Mouse (Mus musculus): Measurements from ENCODE around the gene Slc9a3. TPM values are rescaled to one million over a fixed set of nuclear protein-coding genes. Genes with fewer than 3 reads are reported as not detected.

Slc9a3 gene
- total and polyA plus RNA-seq, 3 experiments: 0.04 TPM; not detected in 2

- DNase-seq (ENCODE audit: low read depth, low spot score): no peak
- no peaks in the 10 kb centered on the region; a peak in 1 of 4 replicates for H3K36me3 ChIP-seq (ENCODE audit: control insufficient read depth in 1 of 2, insufficient read depth in 2 of 2, low read length in 2 of 2)
- H3K9ac ChIP-seq (ENCODE audit: control insufficient read depth, low read depth, low read length, poor library complexity, severe bottlenecking): no peak overlapping the region
- no peaks in the 10 kb centered on the region for H3K4me1 ChIP-seq (ENCODE audit: control insufficient read depth in 1 of 2, insufficient read depth in 2 of 2, low read length in 2 of 2)
- H3K9me3 ChIP-seq (replicated peaks; ENCODE audit: insufficient read depth, low read length): no peaks in the 10 kb centered on the region
- H3K4me3 ChIP-seq (ENCODE audit: control insufficient read depth in 1 of 2, insufficient read depth in 1 of 2, low read depth in 2 of 2, low read length in 2 of 2): no peak overlapping the region
- H3K79me2 ChIP-seq (ENCODE audit: control insufficient read depth, insufficient read depth, low read length, poor library complexity): no peaks in the 10 kb centered on the region
- no peak overlapping the region for H3K27ac ChIP-seq (ENCODE audit: control insufficient read depth, low read depth, low read length)
- no peaks in the 10 kb centered on the region for H3K27me3 ChIP-seq (ENCODE audit: control insufficient read depth in 1 of 2, insufficient read depth in 2 of 2, low read length in 2 of 2)
- TF ChIP-seq JUND (IDR thresholded peaks at IDR 0.05; ENCODE audit: low read depth, low read length): no peak
- TF ChIP-seq UBTF (IDR thresholded peaks at IDR 0.05; ENCODE audit: borderline replicate concordance, insufficient read depth, low read depth, low read length): no peak
Observed at GRCm38 (mm10) chr13:74169446-74170164, 48.3 kb downstream of the Slc9a3 start.

- Histone ChIP-seq H3K27ac (ENCODE audit: control insufficient read depth, low read depth, low read length) (no peak overlapping the region), H3K27me3 (ENCODE audit: control insufficient read depth in 1 of 2, insufficient read depth in 2 of 2, low read length in 2 of 2) (no peaks in the 10 kb centered on the region), H3K79me2 (ENCODE audit: control insufficient read depth, insufficient read depth, low read length, poor library complexity) (no peaks in the 10 kb centered on the region), H3K9me3 (replicated peaks; ENCODE audit: insufficient read depth, low read length) (no peaks in the 10 kb centered on the region), H3K36me3 (ENCODE audit: control insufficient read depth in 1 of 2, insufficient read depth in 2 of 2, low read length in 2 of 2) (peaks cover 0 to 1% of the 10 kb centered on the region in 2 experiments; a peak in 2 of 4 replicates), H3K4me3 (ENCODE audit: control insufficient read depth in 1 of 2, insufficient read depth in 1 of 2, low read depth in 2 of 2, low read length in 2 of 2) (no peak overlapping the region), H3K9ac (ENCODE audit: control insufficient read depth, low read depth, low read length, poor library complexity, severe bottlenecking) (no peak overlapping the region), H3K4me1 (ENCODE audit: control insufficient read depth in 1 of 2, insufficient read depth in 2 of 2, low read length in 2 of 2) (no peaks in the 10 kb centered on the region)
- no peak for DNase-seq (ENCODE audit: low read depth, low spot score)
- TF ChIP-seq ZKSCAN1 (IDR thresholded peaks at IDR 0.05; ENCODE audit: low read depth, low read length): no peak
- no peak for TF ChIP-seq POLR2AphosphoS5 (IDR thresholded peaks at IDR 0.05; ENCODE audit: borderline replicate concordance, low read depth, low read length)
- TF ChIP-seq E2F4 (IDR thresholded peaks at IDR 0.05; ENCODE audit: borderline replicate concordance, low read depth, low read length): no peak
- TF ChIP-seq RCOR1 (IDR thresholded peaks at IDR 0.05; ENCODE audit: low read depth, low read length): no peak
- no peak for TF ChIP-seq POLR2A (IDR thresholded peaks at IDR 0.05; ENCODE audit: control insufficient read depth in 1 of 2, insufficient read depth in 1 of 2, low read depth in 1 of 2, low read length in 2 of 2, poor library complexity in 1 of 2)
- TF ChIP-seq MXI1 (IDR thresholded peaks at IDR 0.05; ENCODE audit: low read depth, low read length): no peak
- no peak for TF ChIP-seq CHD1 (IDR thresholded peaks at IDR 0.05; ENCODE audit: low read depth, low read length)
- no peak for TF ChIP-seq MEF2A (IDR thresholded peaks at IDR 0.05; ENCODE audit: extremely low read depth, insufficient replicate concordance, low read depth, low read length, poor library complexity, severe bottlenecking)
- no peak for TF ChIP-seq USF1 (IDR thresholded peaks at IDR 0.05; ENCODE audit: low read depth, low read length)
- TF ChIP-seq NELFE (IDR thresholded peaks at IDR 0.05; ENCODE audit: low read depth, low read length): no peak
- TF ChIP-seq POLR2AphosphoS2 (IDR thresholded peaks at IDR 0.05; ENCODE audit: low read length): no peak
- no peak for TF ChIP-seq MYC (IDR thresholded peaks at IDR 0.05; ENCODE audit: low read depth, low read length)
Observed at GRCm38 (mm10) chr13:74172036-74172435, 50.8 kb downstream of the Slc9a3 start.
